Mouse (Mus musculus) forebrain, embryonic 11.5 days (tissue): Measurements from ENCODE around the gene Kcnd3. TPM values are rescaled to one million over a fixed set of nuclear protein-coding genes. Genes with fewer than 3 reads are reported as not detected.
"Not testable (repeated sequence)": the region's sequence is repeated elsewhere in the genome, so short reads cannot be mapped to it uniquely, and the experiment has no call there.

ENCODE experiments used
- ATAC-seq: fragments of 200-750 bp; cut with Nextera tagmentation; replicated peaks from 2 replicates; pipeline ENCODE4 v1.8.0; 2017; ENCODE audit warnings: moderate TSS enrichment; ENCODE audit not compliant: low FRiP score
- DNase-seq: peaks from one replicate; pipeline ENCODE4 v3.0.0-alpha.2; 2017; ENCODE audit warnings: low spot score
- H3K27ac ChIP-seq: fragments of 300-500 bp; sonication (generic); 2 replicates; pipeline ENCODE4 v1.5.1; 2014; ENCODE audit warnings: low read depth, low read length
- H3K27me3 ChIP-seq: fragments of 300-500 bp; sonication (generic); 2 replicates; pipeline ENCODE4 v1.6.1; 2014; ENCODE audit warnings: mild to moderate bottlenecking, low read length, mixed read lengths; ENCODE audit not compliant: control insufficient read depth, insufficient read depth
- H3K36me3 ChIP-seq: fragments of 300-500 bp; sonication (generic); 2 replicates; pipeline ENCODE4 v1.6.1; 2014; ENCODE audit warnings: mild to moderate bottlenecking, low read length, moderate library complexity, mixed read lengths; ENCODE audit not compliant: control insufficient read depth, insufficient read depth
- H3K4me1 ChIP-seq: fragments of 300-500 bp; sonication (generic); replicated peaks from 2 replicates; pipeline ENCODE4 v1.6.1; 2014; ENCODE audit warnings: low read length, mixed read lengths; ENCODE audit not compliant: control insufficient read depth, insufficient read depth
- H3K4me2 ChIP-seq: fragments of 300-500 bp; sonication (generic); 2 replicates; pipeline ENCODE4 v1.6.1; 2014; ENCODE audit warnings: low read depth, mild to moderate bottlenecking, low read length, moderate library complexity, mixed read lengths; ENCODE audit not compliant: severe bottlenecking
- H3K4me3 ChIP-seq: fragments of 300-500 bp; sonication (generic); 2 replicates; pipeline ENCODE4 v1.5.1; 2014; ENCODE audit warnings: low read depth, low read length
- H3K9ac ChIP-seq: fragments of 300-500 bp; sonication (generic); 2 replicates; pipeline ENCODE4 v1.6.1; 2014; ENCODE audit warnings: low read length
- H3K9me3 ChIP-seq: fragments of 300-500 bp; sonication (generic); 2 replicates; pipeline ENCODE4 v1.6.1; 2016; ENCODE audit warnings: low read length, mixed read lengths; ENCODE audit not compliant: control insufficient read depth
- WGBS: fragments of 180-500 bp; shearing (Covaris S2); extraction: QIAGEN DNeasy Blood & Tissue Kit; methylation state at CpG from one replicate; pipeline ENCODE4 v1.1.7; 2014; 5-methylcytosine and 5-hydroxymethylcytosine counted together
- polyA plus RNA-seq: library from polyadenylated mRNA; unstranded; fragments of >200 nt; fragmentation: Nextera tagmentation; extraction: Ambion mirVana; gene quantifications from 2 replicates; pipeline ENCODE4 v1.2.1, GENCODE M21; 2014

Kcnd3 gene
- polyA plus RNA-seq, 1 experiment from 2014 or later: 1.3 TPM

DNA sequence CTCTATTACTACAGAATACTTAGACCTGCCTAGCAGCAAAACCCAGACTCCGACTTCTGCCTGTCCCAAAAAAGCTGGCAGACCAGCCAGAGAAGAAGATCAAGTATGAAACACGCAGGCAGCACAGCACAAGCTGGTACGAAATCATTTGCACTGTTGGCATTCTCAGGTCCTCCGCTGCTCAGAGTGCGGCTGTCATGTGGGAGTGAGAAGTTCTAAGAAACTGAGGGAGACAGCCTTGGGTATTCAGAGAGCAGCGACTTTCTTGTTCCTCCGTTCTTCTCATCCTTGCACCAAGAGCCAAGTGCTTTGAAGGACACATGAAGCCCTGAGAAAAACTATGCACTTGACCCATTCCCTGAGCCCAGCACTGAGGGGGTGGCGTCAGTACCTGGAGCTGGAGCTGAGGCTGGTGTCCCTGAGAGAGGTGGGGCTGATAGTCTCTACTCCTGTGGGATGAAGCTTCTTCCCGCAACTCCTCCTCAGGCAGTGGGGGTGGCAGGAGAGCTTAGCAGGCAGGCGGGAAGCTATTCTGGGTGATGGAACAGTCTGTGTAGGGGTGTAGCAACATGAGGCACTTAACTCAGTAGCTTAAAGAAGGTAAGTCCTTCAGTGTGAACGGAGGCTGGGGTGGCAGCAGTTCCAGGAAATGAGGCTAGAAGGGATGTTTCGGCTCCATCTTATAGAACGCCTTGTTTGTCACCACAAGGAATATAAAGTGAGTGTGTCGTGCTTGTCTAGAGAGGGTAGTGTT is 241.4 kb downstream of the Kcnd3 start:
- ATAC-seq: no peak

DNA sequence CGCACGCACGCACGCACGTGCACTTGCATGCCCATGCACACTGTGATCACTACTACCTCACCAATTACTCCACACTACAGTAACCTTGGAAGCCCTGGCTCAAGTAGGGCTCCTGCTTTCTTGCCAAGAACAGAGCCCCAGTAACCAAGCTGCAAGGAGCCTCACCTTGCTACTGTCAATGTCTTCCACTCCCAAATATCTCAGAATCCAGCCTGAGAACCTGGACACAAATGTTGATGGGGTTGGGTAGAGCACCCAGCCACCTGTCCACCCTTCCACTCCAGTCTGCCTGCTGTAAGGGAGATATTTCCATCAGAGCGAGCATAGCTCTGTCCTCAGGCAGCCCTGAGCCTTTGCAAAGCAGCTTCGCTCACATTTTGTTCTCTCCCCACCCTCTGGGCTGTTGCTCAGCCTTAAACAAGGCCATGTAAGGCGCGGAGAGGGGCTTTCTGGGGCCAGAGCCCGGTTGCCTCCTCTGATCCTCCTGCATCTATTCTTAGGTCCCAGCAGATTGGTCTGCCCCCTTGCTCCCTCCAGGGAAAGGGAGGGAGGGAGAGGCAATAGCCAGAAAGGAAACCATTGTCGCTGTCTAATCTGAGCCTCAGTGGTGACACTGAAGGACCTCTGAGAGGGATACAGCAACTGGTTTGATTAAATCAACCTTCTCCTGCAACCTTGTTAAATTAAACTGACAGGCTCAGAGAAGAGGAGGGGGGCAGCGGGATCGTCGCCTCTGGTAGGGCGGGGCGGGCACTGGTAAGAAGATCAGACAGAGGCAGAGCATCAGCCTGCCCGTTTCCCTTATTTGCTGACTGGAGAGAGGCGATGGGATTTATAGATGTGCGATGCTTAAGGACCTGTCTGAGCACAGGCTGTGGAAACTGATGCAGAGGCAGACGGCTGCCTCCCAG is 243.6 kb downstream of the Kcnd3 start:
- WGBS: 24% methylated on average over 20 of the region's 20 CpGs
- DNase-seq (no peak), ATAC-seq (peak; percentile 65)
- Histone ChIP-seq H3K4me3 (no peak overlapping the region), H3K27ac (peak overlapping the region; percentile 67; the same call in 1 of the 2 replicates), H3K4me1 (peaks cover 12% of the 10 kb centered on the region), H3K27me3 (no peaks in the 10 kb centered on the region), H3K4me2 (peak overlapping the region; percentile 24), H3K9ac (peak overlapping the region; percentile 39), H3K36me3 (no peaks in the 10 kb centered on the region), H3K9me3 (no peaks in the 10 kb centered on the region)

More for the DNA sequence above, 241.4 kb downstream of the Kcnd3 start:
- no peak overlapping the region for H3K4me3 ChIP-seq
- H3K4me1 ChIP-seq: peaks cover 10% of the 10 kb centered on the region
- no peaks in the 10 kb centered on the region for H3K9me3 ChIP-seq
- H3K27me3 ChIP-seq: no peaks in the 10 kb centered on the region
- 78% methylated on average over 14 of the region's 14 CpGs for WGBS
- no peak overlapping the region for H3K27ac ChIP-seq
- H3K36me3 ChIP-seq: no peaks in the 10 kb centered on the region
- H3K9ac ChIP-seq: no peak overlapping the region
- no peak overlapping the region for H3K4me2 ChIP-seq
- DNase-seq: no peak

GRCm38 (mm10) chr3:105696387-105697147 is 244.4 kb downstream of the Kcnd3 start:
- no peaks in the 10 kb centered on the region for H3K36me3 ChIP-seq
- peak overlapping the region; percentile 12; the same call in 1 of the 2 replicates for H3K27ac ChIP-seq
- H3K4me1 ChIP-seq: peaks cover 12% of the 10 kb centered on the region
- no peaks in the 10 kb centered on the region for H3K27me3 ChIP-seq
- H3K9ac ChIP-seq: peak overlapping the region; percentile 39; the same call in 1 of the 2 replicates
- H3K4me3 ChIP-seq: no peak overlapping the region
- WGBS: 70% methylated on average over 17 of the region's 17 CpGs
- no peaks in the 10 kb centered on the region for H3K9me3 ChIP-seq
- DNase-seq (no peak), ATAC-seq (no peak; the same call in 1 of the 2 replicates)
- H3K4me2 ChIP-seq: peak overlapping the region; percentile 24

GRCm38 (mm10) chr3:105697148-105697441 is 245.0 kb downstream of the Kcnd3 start:
- Histone ChIP-seq H3K4me1 (peaks cover 12% of the 10 kb centered on the region), H3K27me3 (no peaks in the 10 kb centered on the region), H3K4me2 (no peak overlapping the region), H3K36me3 (no peaks in the 10 kb centered on the region), H3K9ac (no peak overlapping the region), H3K9me3 (no peaks in the 10 kb centered on the region), H3K27ac (no peak overlapping the region), H3K4me3 (no peak overlapping the region)
- peak; percentile 74 for ATAC-seq
- WGBS: 80% methylated on average over 5 of the region's 5 CpGs
- no peak for DNase-seq

DNA sequence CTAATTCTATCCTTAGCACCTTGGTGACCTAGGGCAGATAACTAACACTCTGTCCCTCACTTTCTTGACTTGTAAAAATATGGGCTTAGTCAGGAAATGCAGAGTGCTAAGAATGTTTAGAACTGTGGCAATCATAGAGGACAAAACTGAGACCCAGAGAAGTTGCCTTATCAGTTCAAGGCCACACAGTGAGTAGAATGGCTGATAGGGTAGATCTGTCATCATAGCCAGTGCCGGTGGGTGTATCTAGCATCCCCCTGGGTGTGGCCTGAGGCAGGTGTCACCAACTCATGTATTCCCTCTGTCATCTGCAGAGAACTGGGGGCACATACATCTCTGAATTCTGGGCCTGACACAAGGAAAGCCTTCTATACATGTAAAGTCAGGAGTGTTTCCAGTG is 246.2 kb downstream of the Kcnd3 start:
- DNase-seq (no peak), ATAC-seq (no peak)
- no peak overlapping the region for H3K4me3 ChIP-seq
- 83% methylated on average over 1 of the region's 1 CpGs for WGBS
- H3K27me3 ChIP-seq: peaks cover under 1% of the 10 kb centered on the region; the same call in 1 of the 2 replicates
- H3K27ac ChIP-seq: no peak overlapping the region
- H3K4me2 ChIP-seq: no peak overlapping the region
- peaks cover 12% of the 10 kb centered on the region for H3K4me1 ChIP-seq
- H3K36me3 ChIP-seq: no peaks in the 10 kb centered on the region
- no peak overlapping the region for H3K9ac ChIP-seq
- H3K9me3 ChIP-seq: no peaks in the 10 kb centered on the region

DNA sequence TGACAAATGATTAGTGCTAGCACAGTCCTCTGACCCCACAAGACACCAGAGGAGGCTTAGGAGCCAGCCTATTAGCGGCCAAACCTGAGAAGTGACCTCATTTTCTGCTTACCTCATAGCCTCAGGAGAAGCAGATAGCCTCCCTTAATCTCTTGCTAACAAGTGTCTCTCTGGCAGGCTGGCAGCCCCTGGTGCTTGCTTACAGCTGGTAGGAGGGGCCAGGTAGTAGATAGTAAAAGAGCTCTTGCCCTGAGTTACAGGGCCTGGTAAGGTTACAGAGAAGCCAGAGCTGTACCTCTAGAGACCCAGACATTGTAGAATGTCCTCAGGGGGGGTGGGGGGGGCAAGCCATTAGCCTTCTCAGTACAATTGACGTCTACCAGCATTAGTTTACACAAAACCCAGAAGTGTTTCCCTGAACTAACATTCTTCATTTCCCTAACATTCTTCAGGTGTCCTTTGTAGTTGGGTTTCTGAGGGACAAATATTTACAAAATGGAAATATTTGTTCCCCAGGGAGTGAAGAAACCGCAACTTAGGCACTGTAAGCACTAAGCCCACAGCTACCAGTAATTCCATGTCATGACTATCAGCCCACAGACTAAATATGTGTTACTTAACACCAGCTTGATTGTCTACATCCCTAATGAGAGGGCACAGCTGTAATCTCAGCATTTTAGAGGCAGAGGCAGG is 247.3 kb downstream of the Kcnd3 start:
- no peaks in the 10 kb centered on the region for H3K36me3 ChIP-seq
- no peak overlapping the region for H3K27ac ChIP-seq
- 63% methylated on average over 3 of the region's 3 CpGs for WGBS
- DNase-seq (no peak), ATAC-seq (no peak)
- H3K9ac ChIP-seq: no peak overlapping the region
- no peak overlapping the region for H3K4me3 ChIP-seq
- H3K27me3 ChIP-seq: peaks cover 3% of the 10 kb centered on the region; the same call in 1 of the 2 replicates
- H3K4me1 ChIP-seq: peaks cover 12% of the 10 kb centered on the region
- H3K4me2 ChIP-seq: no peak overlapping the region
- no peaks in the 10 kb centered on the region for H3K9me3 ChIP-seq

DNA sequence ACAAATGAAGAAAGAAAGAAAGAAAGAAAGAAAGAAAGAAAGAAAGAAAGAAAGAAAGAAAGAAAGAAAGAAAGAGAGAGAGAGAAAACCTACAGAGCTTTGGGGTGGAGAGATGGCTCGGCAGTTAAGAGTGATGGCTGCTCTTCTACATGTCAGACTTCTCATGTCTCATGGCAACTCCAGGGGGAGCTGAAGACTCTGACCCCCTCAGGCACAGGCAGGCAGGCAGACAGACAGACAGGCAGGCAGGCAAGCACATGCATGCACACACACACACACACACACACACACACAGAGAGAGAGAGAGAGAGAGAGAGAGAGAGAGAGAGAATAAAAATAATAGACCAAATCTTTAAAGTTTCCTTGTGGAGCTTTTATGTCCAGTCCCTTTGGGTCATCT is 248.7 kb downstream of the Kcnd3 start:
- H3K36me3 ChIP-seq, H3K27me3 ChIP-seq, H3K4me1 ChIP-seq, ATAC-seq, DNase-seq, H3K27ac ChIP-seq, H3K9me3 ChIP-seq, H3K4me2 ChIP-seq, H3K4me3 ChIP-seq, H3K9ac ChIP-seq: not testable (repeated sequence)
- 69% methylated on average over 1 of the region's 1 CpGs for WGBS

- ATAC-seq: no peak
- Histone ChIP-seq H3K36me3 (no peaks in the 10 kb centered on the region), H3K9ac (no peak overlapping the region), H3K4me1 (0 out of 2 replicates have a peak, but pooled peaks cover 2% of the 10 kb centered on the region), H3K4me2 (no peak overlapping the region), H3K9me3 (no peaks in the 10 kb centered on the region), H3K4me3 (no peak overlapping the region), H3K27me3 (peaks cover 5% of the 10 kb centered on the region), H3K27ac (no peak overlapping the region)
- 72% methylated on average over 5 of the region's 5 CpGs for WGBS
- DNase-seq: no peak
These were observed 249.3 kb downstream of the Kcnd3 start for GRCm38 (mm10) chr3:105701399-105701798.
